Mouse (Mus musculus) heart, adult 2 months (tissue): ENCODE results near the gene Ncaph2. TPM values are rescaled to one million over a fixed set of nuclear protein-coding genes. Genes with fewer than 3 reads are reported as not detected.

ENCODE experiments used
- DNase-seq, 2 experiments: peaks; one replicate each; pipeline ENCODE4 v3.0.0; 2021
- H3K27ac ChIP-seq: fragments of 200-600 bp; 2 replicates; pipeline ENCODE4 v1.8.1; 2022
- H3K27me3 ChIP-seq: fragments of 200-500 bp; 2 replicates; pipeline ENCODE4 v1.6.1; 2012; ENCODE audit warnings: mild to moderate bottlenecking, low read length, inconsistent platforms, mixed read lengths; ENCODE audit not compliant: control insufficient read depth, insufficient read depth
- H3K36me3 ChIP-seq: fragments of 200-500 bp; 2 replicates; pipeline ENCODE4 v1.6.1; 2012; ENCODE audit warnings: low read length, inconsistent platforms; ENCODE audit not compliant: control insufficient read depth, insufficient read depth
- H3K4me1 ChIP-seq: fragments of 200-500 bp; 2 replicates; pipeline ENCODE4 v1.6.1; 2011; ENCODE audit warnings: low read length; ENCODE audit not compliant: control insufficient read depth, insufficient read depth
- H3K4me3 ChIP-seq: fragments of 200-600 bp; 2 replicates; pipeline ENCODE4 v1.8.1; 2022
- H3K79me2 ChIP-seq: fragments of 200-500 bp; replicated peaks from 2 replicates; pipeline ENCODE4 v1.6.1; 2012; ENCODE audit warnings: mild to moderate bottlenecking, inconsistent platforms, low read length, moderate library complexity, mixed read lengths; ENCODE audit not compliant: control insufficient read depth, insufficient read depth
- H3K9ac ChIP-seq: fragments of 200-500 bp; 2 replicates; pipeline ENCODE4 v1.6.1; 2012; ENCODE audit warnings: low read depth, mild to moderate bottlenecking, control low read depth, inconsistent platforms, low read length, mixed read lengths
- CTCF ChIP-seq: fragments of 200-600 bp; IDR thresholded peaks from 2 replicates; pipeline ENCODE4 v1.8.1; 2022; ENCODE audit warnings: antibody characterized with exemption, mild to moderate bottlenecking, moderate library complexity
- EP300 ChIP-seq: fragments of 200-500 bp; IDR thresholded peaks from 2 replicates; pipeline ENCODE4 v1.6.1; 2011; ENCODE audit warnings: low read depth, low read length, control low read depth; ENCODE audit not compliant: insufficient read depth
- POLR2A ChIP-seq: fragments of 200-500 bp; IDR thresholded peaks from 2 replicates; pipeline ENCODE4 v1.6.1; 2011; ENCODE audit warnings: mild to moderate bottlenecking, low read depth, low read length, control low read depth; ENCODE audit not compliant: insufficient read depth
- WGBS: fragments of 180-500 bp; shearing (Covaris S2); methylation state at CpG from one replicate; pipeline ENCODE4 v1.1.7; 2018; 5-methylcytosine and 5-hydroxymethylcytosine counted together
- intact Hi-C: fragments of 180-260 bp; cut with DNase I; formaldehyde crosslinking; loops from one replicate; pipeline ENCODE4 v1.15.1; 2025
- polyA plus RNA-seq: library from polyadenylated mRNA; depleted of rRNA; stranded (reverse); fragments of >200 nt; gene quantifications from 2 replicates; pipeline ENCODE4 v1.2.3, GENCODE M21; 2012
- total RNA-seq, 2 experiments: library from RNA; stranded (reverse); gene quantifications; 2 replicates each; pipeline ENCODE4 v1.2.3; 2021

The Ncaph2 gene
- total and polyA plus RNA-seq, 3 experiments: 49.3 to 69.9 (median 55.7) TPM

DNA sequence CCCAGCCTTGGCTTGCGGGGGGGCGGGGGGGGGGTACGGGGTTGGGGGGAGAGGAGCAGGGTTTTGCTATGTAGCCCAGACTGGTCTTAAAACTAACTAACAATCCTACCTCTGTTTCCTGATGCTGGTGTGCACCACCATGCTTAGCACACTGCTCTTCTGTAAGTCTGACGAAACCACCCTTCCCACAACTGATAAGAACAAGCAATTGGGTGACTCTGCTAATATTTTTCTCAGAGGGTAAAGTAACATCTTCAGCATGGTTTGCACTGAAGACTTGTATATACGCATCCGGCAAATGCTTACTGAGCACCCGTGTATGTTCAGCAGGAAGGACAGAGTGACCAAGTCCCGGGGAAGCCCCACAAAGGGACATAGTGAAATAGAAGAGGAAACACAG lies 34.3 kb upstream of the Ncaph2 start:
- Histone ChIP-seq H3K4me3 (no peak overlapping the region), H3K4me1 (no peaks in the 10 kb centered on the region), H3K27ac (no peak overlapping the region), H3K27me3 (peaks cover 3% of the 10 kb centered on the region; the same call in 1 of the 2 replicates), H3K9ac (no peak overlapping the region), H3K79me2 (no peaks in the 10 kb centered on the region), H3K36me3 (no peaks in the 10 kb centered on the region)
- DNase-seq: no peak
- TF ChIP-seq EP300 (no peak), POLR2A (no peak), CTCF (no peak)
- 66% methylated on average over 8 of the region's 8 CpGs for WGBS
- intact Hi-C loops: no loop called here

DNA sequence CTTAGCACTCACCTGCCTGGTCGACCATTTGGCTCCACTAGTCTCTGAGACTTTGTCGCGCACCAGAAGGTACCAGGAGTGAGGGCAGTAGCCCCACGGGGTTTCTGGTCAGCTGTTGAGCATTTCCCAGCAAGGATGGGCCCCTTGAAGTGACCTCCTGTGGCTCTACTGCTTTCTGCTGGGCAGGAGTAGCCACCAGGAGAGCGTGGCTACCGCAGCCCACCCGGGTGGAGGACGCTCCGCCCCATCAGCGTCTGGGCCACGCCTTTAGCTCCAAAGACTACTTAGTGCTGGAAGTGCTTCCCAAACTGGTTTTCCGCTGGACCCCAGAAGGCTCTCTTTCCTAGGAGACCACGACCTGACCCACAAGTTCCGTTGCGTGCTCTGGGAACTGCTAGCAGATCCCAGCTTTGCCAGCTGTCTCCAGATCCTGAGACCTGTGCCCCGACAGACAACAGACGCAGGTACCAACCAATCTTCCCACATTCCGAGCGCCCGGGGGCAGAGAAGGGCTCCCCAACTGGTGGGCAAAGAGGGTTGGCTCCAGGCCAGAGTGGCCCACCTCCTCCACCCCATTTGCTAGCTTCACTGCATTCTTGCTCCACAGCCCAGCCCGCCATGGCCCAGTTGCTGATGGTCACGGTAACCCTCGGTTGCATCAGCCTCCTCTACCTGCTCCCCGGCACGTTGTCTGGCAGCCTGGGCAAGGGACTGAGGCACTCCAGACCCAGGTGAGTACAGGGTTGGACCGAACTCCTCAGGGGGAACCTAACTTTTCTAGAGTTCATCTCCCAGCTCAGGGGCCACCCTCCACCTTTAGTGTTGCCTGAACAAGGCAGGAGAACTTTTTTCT lies 32.6 kb upstream of the Ncaph2 start, which contains the start of gene Adm2:
TSS of gene Adm2 (plus strand) at position 51 of the 853 bp plus-strand sequence.
- Histone ChIP-seq H3K27me3 (peaks cover 3% of the 10 kb centered on the region; the same call in 1 of the 2 replicates), H3K27ac (no peak within 1 kb of the TSS), H3K9ac (no peak within 1 kb of the TSS), H3K4me1 (no peaks in the 10 kb centered on the region), H3K36me3 (no peaks in the 10 kb centered on the region), H3K79me2 (no peaks in the 10 kb centered on the region), H3K4me3 (no peak within 1 kb of the TSS)
- 6% methylated on average over 26 of the region's 26 CpGs for whole genome bisulfite sequencing
- intact Hi-C loops: no loop called here
- TF ChIP-seq POLR2A (no peak), CTCF (no peak), EP300 (no peak)
- DNase-seq: no peak

DNA sequence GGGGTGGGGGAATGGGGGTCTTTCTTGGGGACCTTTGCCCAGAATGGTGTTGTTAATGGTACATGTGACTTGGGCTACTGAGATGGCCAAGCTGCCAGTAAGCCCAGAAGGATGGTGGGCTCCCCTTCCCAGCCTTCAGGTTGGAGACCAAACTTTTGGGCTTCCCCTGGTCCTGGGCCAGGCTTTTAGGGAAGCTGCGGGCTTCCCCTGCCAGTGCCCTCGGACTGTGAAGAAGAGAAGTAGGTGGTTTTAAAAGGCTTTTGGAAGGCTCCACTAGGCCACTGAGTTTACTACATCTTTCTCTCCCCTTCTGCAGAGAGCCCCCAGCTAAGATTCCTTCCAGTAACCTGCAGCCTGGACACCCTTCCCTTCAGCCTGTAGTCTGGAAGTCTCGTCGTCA lies 31.9 kb upstream of the Ncaph2 start:
- TF ChIP-seq POLR2A (no peak), CTCF (no peak), EP300 (no peak)
- Histone ChIP-seq H3K36me3 (no peaks in the 10 kb centered on the region), H3K4me3 (no peak overlapping the region), H3K27me3 (peaks cover 3% of the 10 kb centered on the region; the same call in 1 of the 2 replicates), H3K4me1 (no peaks in the 10 kb centered on the region), H3K79me2 (no peaks in the 10 kb centered on the region), H3K9ac (no peak overlapping the region), H3K27ac (no peak overlapping the region)
- WGBS: 90% methylated on average over 4 of the region's 4 CpGs
- no peak for DNase-seq
- intact Hi-C loops: no loop called here

DNA sequence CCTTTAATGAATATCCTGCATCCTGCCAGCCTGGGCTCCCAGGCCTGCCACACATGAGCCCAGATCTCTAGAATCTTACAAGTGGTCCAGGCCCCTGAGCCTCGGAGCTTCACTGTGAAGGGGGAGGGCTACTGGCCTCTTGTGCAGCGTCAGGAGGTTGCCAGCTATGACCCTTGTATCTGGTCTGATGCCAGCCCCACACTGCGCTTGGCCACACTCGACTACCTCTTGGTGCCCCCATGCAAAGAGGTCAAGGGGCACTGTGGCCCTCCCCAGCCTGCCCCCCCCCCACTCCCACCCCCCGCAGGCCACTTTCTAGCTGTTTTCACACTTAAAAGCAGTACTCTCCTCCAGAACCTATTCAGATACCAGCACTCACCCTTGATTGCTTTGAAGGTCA lies 29.1 kb upstream of the Ncaph2 start:
- no peak for TF ChIP-seq EP300
- no peak for TF ChIP-seq CTCF
- no peak for TF ChIP-seq POLR2A
- Histone ChIP-seq H3K36me3 (no peaks in the 10 kb centered on the region), H3K27me3 (peaks cover 3% of the 10 kb centered on the region; the same call in 1 of the 2 replicates), H3K27ac (no peak overlapping the region), H3K9ac (no peak overlapping the region), H3K4me3 (no peak overlapping the region), H3K79me2 (no peaks in the 10 kb centered on the region), H3K4me1 (no peaks in the 10 kb centered on the region)
- WGBS: 56% methylated on average over 5 of the region's 5 CpGs
- intact Hi-C loops: no loop called here
- DNase-seq: no peak

DNA sequence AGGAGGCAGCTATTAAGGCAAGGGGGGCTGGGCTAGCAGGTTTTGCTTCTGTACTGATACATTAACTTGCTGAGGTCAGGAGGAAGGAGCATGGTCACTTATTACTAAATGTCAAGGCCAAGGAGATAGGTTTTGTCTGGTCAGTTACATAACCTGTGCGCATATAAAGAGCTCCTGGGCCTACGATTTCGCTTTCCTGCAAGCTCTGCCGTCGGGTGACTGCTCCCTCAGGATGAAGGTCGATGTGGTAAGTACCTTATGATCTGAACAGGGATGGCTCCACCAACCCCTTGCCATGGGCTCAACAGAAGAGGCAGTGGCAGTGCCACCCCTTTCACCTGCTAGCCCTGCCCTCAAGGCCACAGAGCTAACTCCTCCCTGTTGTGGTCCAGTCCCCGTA lies 21.2 kb upstream of the Ncaph2 start, which contains the start of gene Miox:
TSS of gene Miox (plus strand) at position 128 of the 400 bp plus-strand sequence.
- H3K9ac ChIP-seq: no peak within 1 kb of the TSS
- H3K27me3 ChIP-seq: no peaks in the 10 kb centered on the region
- no peaks in the 10 kb centered on the region for H3K79me2 ChIP-seq
- no peak within 1 kb of the TSS for H3K27ac ChIP-seq
- no peaks in the 10 kb centered on the region for H3K4me1 ChIP-seq
- TF ChIP-seq EP300: no peak
- no peak for TF ChIP-seq POLR2A
- TF ChIP-seq CTCF: no peak
- intact Hi-C loops: no loop called here
- no peak for DNase-seq
- 80% methylated on average over 7 of the region's 7 CpGs for WGBS
- no peak within 1 kb of the TSS for H3K4me3 ChIP-seq
- H3K36me3 ChIP-seq: no peaks in the 10 kb centered on the region
